Mouse (Mus musculus): ENCODE measurements around the gene Ptprb.

Ptprb gene

GRCm38 (mm10) chr10:116275280-116275679, at the start of gene Ptprb:
TSS of gene Ptprb (plus strand) at chr10:116275523.
- DNase-seq (ENCODE audit: low spot score), result no peak

DNA sequence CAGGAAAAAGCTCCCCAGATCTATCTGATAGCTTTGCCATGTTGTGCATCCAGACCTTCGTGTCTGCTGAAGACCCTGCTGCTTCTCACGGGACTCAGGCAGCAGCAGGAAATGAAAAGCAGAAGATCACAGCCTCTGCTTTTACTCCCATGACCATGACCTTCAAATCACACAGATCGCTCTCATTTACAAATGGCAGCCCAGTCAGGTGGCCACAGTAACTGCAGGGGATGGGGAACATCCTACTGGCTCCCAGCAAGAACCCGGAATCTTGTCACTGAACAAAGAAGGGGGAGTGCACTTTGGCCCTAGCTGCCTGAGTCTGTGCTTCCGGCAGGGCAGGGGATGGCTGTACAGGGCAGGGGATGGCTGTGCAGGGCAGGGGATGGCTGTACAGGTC, 40.0 kb upstream of the Ptprb start:
- DNase-seq (ENCODE audit: low spot score), result no peak

GRCm38 (mm10) chr10:116242200-116242599, 33.1 kb upstream of the Ptprb start:
- no peak for DNase-seq (ENCODE audit: low spot score)

DNA sequence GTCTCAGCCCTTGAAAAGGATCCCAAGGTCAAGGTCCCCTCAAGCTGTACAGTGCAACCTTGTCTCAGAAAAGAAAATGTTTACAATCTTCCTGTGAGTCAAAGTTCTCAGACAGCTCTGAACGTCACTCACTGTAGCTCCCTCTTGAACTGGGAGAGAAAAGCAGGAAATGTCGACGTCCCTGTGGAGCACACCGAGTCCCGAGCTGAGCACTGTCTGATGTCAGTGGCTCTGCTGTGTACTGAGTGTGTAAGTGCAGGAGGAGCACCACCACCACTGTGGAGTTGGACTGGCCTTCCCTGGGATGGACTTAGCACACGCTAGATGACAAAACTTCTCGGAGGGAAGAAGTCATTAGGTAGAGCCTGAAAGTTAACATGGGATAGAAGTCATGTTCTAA, 31.9 kb upstream of the Ptprb start:
- DNase-seq (ENCODE audit: low spot score), result no peak

DNA sequence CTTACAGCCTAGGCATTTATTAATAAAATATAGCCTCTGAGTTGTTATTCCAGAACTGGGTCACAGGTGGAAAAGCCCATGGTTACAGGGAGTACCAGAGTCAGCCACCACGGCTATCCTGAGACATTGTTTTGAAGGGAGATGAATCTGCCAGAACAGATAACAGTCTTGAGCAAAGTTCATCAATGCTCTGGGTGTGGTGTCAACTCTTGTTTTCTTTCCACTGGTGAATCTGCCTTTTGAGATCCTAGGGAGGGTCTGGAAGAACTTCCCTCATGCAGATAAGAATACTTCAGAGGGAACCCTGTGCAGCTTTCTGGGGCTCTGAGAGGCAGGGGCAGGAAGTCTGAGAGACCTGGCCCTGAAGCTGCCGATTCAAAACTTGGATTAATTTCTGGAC, 29.7 kb upstream of the Ptprb start:
- no peak for DNase-seq (ENCODE audit: low spot score)

DNA sequence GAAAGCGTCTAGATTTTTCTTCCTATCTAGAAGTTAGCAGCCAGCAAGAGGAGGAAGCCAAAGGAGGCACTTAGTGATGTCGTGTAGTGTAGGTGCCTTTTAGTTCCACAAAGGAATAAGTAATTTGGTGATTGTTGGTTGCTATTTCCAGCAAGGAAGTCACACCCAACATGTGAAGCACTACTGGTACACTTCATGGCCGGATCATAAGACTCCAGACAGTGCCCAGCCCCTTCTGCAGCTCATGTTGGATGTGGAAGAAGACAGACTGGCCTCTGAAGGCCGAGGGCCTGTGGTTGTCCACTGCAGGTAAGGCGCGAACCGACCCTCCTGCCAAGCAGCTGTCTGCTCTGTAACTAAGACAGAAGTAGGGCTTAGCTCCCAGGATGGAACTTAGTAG, 22.7 kb upstream of the Ptprb start:
- no peak for DNase-seq (ENCODE audit: low spot score)

DNA sequence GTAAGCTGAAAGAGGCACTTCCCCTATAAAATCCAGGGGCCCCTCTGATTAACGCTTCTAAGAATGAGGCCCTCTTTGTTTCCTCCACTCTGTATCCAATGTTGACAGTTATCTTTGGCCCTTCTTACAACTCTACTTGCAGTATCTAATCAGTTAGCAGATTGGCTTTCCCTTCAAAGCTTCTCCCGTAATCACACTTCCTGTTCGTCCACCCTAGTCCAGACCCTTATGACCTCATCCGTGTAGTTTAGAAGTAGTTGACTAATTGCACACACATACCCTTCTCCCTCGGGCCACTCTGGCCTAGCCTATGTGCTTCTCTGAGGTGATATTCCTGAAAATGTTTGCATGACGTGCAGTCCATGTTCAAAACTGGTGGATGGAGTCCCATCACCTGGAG, 21.4 kb upstream of the Ptprb start:
- no peak for DNase-seq (ENCODE audit: low spot score)

DNA sequence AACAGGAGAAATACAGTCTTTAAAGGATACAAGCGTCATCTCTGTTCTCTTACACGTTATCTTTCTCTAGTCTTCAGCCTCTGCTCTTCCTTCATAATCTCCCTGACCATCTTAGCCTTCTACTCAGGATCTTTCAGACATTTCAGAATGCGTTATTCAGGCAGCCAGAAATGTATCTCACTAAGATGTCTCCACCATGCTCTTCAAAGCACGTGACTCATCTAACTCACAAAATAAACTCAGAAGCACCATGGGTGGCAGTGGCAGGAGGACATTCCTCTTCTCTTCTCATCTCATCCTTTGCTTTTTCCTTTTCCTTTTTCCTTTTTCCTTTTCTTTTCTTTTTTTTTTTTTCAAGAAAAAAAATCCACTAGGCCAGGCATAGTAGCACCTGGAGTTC, 16.0 kb upstream of the Ptprb start:
- DNase-seq (ENCODE audit: low spot score), result no peak

- DNase-seq (ENCODE audit: low spot score), result no peak
Measured at GRCm38 (mm10) chr10:116260658-116261433, 14.5 kb upstream of the Ptprb start.

DNA sequence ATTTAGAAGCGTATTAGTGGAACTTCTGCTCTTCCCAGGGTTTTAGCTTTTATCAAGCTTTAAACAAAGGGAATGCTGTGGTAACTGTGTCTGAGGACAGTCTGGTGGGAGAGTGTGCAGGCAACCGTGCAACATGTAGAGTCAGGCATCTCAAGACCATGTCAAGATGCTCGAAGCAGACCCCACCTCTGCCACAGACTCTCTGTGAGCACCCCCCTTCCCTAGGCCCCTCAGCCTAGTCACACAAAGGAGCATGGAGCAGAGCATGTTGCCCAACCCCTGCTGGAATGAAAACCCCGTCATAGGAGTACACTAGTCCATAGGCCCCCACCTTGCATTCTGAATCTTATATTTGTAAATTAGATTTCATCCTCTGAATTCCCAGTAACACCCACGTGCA, 13.8 kb upstream of the Ptprb start:
- no peak for DNase-seq (ENCODE audit: low spot score)

DNA sequence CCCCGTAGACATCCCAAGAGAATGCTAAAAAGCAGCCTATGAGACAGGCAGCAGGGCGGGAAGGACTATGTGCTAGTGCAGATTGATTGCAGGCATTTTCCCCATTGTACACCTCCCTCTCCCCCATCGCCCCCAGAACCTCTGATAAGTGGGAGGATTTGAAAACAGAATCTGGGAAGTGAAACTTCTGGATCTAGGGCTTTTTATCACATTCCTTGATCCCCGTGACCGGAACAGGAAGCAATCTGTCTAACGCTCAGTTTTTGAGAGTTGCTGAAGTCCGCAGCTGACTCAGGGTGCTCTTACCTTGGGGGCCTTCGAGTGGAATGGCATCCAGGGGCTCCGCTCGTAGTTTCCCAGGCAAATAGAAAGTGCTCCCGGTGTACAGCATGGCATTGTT, 10.8 kb upstream of the Ptprb start:
- DNase-seq (ENCODE audit: low spot score), result no peak

GRCm38 (mm10) chr10:116266561-116267433, 8.5 kb upstream of the Ptprb start:
- DNase-seq (ENCODE audit: low spot score), result no peak

GRCm38 (mm10) chr10:116267434-116267822, 7.9 kb upstream of the Ptprb start:
- DNase-seq (ENCODE audit: low spot score), result no peak

- DNase-seq (ENCODE audit: low spot score), result no peak
Measured at GRCm38 (mm10) chr10:116268343-116268742, 7.0 kb upstream of the Ptprb start.

DNA sequence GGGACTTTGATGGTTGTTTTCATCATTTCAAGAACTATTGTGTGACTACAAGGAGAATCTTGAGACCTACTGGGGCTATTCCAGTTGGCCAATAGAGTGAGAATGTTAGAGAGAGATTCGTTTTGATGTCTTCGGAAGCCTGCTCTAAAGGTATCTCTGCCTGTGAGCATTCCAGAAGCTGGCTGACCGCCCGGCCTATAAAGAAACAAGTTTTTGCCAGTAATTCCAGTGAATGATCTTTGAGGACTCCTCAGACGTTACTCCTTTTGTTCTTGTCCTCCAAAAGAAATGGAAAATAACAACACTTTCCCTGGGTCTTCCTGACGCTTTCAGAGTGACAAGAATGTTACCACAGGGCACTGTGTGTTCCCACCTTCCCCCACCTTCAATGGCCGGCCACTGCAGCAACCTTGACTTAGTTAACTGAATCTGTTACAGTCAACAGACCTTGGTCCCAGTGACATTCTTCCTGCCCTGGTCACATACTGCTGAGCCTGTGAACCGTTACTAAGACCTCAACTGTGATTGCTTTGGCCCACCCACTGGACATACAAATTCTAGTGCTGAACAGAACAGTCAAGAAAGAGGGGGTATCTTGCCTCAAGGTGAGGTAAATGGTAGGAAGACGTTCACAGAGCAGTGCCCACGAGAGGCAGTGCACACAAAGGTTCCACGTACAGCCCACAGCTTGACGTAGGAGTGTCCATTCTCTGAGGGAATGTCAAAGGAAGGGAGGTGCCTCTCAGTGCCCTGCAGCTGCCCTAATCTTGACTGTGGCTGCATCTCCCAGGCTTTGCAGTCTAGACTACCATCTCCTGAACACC, 4.5 kb upstream of the Ptprb start:
- no peak for DNase-seq (ENCODE audit: low spot score)

GRCm38 (mm10) chr10:116271470-116271915, 3.8 kb upstream of the Ptprb start:
- no peak for DNase-seq (ENCODE audit: low spot score)

DNA sequence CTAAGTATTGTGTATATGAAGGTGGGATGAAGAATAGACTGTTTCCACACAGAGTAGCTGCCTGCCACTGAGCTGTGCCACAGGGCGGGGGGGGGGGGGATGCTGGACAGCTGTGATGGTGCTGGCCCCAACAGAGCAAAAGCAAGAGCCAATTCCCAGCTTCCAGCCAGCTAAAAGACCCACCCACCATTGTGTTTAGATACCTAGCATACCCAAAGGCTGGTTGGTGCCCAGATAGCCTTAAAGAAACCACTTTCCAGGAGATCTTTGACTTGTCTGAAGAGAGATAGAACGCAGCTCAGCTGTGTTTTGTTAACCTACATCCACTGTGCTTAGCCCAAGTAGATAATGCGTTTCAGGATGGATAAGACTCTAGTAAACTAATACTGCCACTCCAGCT, 3.2 kb upstream of the Ptprb start:
- DNase-seq (ENCODE audit: low spot score), result no peak

- DNase-seq (ENCODE audit: low spot score), result no peak
Measured at GRCm38 (mm10) chr10:116286697-116287344, 11.5 kb downstream of the Ptprb start.

GRCm38 (mm10) chr10:116288130-116288529, 12.8 kb downstream of the Ptprb start:
- DNase-seq (ENCODE audit: low spot score), result no peak

GRCm38 (mm10) chr10:116290483-116290882, 15.2 kb downstream of the Ptprb start:
- DNase-seq (ENCODE audit: low spot score), result no peak

GRCm38 (mm10) chr10:116291153-116291755, 15.9 kb downstream of the Ptprb start:
- no peak for DNase-seq (ENCODE audit: low spot score)
